Mouse (Mus musculus) liver, postnatal 0 days (tissue): ENCODE results near the gene Fam169b.

Experiments
- CTCF ChIP-seq: sonication (generic); IDR thresholded peaks from 2 replicates; pipeline ENCODE4 v1.5.1; 2016; ENCODE audit warnings: antibody characterized with exemption, low read depth
- EP300 ChIP-seq: IDR thresholded peaks from 2 replicates; pipeline ENCODE4 v1.6.1; 2016; ENCODE audit warnings: antibody characterized with exemption, low read depth, mild to moderate bottlenecking

- TF ChIP-seq CTCF (no peak), EP300 (no peak)
Measured at GRCm38 (mm10) chr7:68298381-68299076, 24.9 kb downstream of the Fam169b start.
